Mouse (Mus musculus): ENCODE data around the gene Rwdd3.

Gene Rwdd3

GRCm38 (mm10) chr3:121171243-121171871 is at the start of gene Rwdd3:
Gene Rwdd3 (minus strand): TSS chr3:121171695.
- CTCF ChIA-PET, result interaction anchor here (0.5 to 2.4 kb wide), 42 partner anchors 8 to 622 kb away, joined by 3 to 24 read pairs (median 3); partner anchors contain the start of gene Alg14 (in 3 of the 4)
- POLR2A ChIA-PET, result interaction anchor here in 3 of 4 experiments (0.6 to 2.3 kb wide), 31 partner anchors 8 to 567 kb away, joined by 3 to 16 read pairs (median 3); partner anchors contain the start of gene Alg14 (in 3 of the 3)

GRCm38 (mm10) chr3:121217011-121217410 is 45.5 kb upstream of the Rwdd3 start:
- CTCF ChIA-PET, result no interaction called here
- POLR2A ChIA-PET, result interaction anchor here in 1 of 4 experiments (1.2 kb wide), 1 partner anchor 25 kb away, joined by 3 read pairs; no protein-coding TSS in a partner anchor

GRCm38 (mm10) chr3:121213501-121213900 is 42.0 kb upstream of the Rwdd3 start:
- POLR2A ChIA-PET, result no interaction called here
- CTCF ChIA-PET, result no interaction called here

- POLR2A ChIA-PET, result interaction anchor here in 2 of 4 experiments (0.7 kb wide), 2 partner anchors 11 to 351 kb away, joined by 3 to 4 read pairs; no protein-coding TSS in a partner anchor
- CTCF ChIA-PET, result interaction anchor here (0.6 to 0.9 kb wide), 7 partner anchors 11 to 328 kb away, joined by 3 to 4 read pairs (median 3); no protein-coding TSS in a partner anchor
These were observed 40.7 kb upstream of the Rwdd3 start for GRCm38 (mm10) chr3:121212156-121212555.

- CTCF ChIA-PET, result interaction anchor here in 1 of 4 experiments (0.9 kb wide), 1 partner anchor 31 kb away, joined by 3 read pairs; no protein-coding TSS in a partner anchor
- POLR2A ChIA-PET, result no interaction called here
These were observed 37.5 kb upstream of the Rwdd3 start for GRCm38 (mm10) chr3:121208994-121209393.

GRCm38 (mm10) chr3:121206202-121206882 is 34.8 kb upstream of the Rwdd3 start:
- POLR2A ChIA-PET, result interaction anchor here in 3 of 4 experiments (0.5 to 1.6 kb wide), 13 partner anchors 11 to 535 kb away, joined by 3 to 6 read pairs (median 4); partner anchors contain the start of genes Alg14 (in 2 of the 3) and Rwdd3 (in 2 of the 3)
- CTCF ChIA-PET, result interaction anchor here in 1 of 4 experiments (1.0 kb wide), 1 partner anchor 35 kb away, joined by 4 read pairs; the partner anchor contains the start of gene Rwdd3

- ChIA-PET POLR2A (no interaction called here), CTCF (no interaction called here)
These were observed 31.1 kb upstream of the Rwdd3 start for GRCm38 (mm10) chr3:121202638-121203037.

GRCm38 (mm10) chr3:121201012-121201747 is 29.7 kb upstream of the Rwdd3 start:
- ChIA-PET POLR2A (interaction anchor here in 1 of 4 experiments (1.3 kb wide), 1 partner anchor 90 kb away, joined by 5 read pairs; the partner anchor contains the start of gene Alg14), CTCF (interaction anchor here in 1 of 4 experiments (0.8 to 1.3 kb wide), 2 partner anchors 11 to 40 kb away, joined by 3 read pairs; no protein-coding TSS in a partner anchor)

GRCm38 (mm10) chr3:121189199-121189598 is 17.7 kb upstream of the Rwdd3 start:
- ChIA-PET CTCF (no interaction called here), POLR2A (interaction anchor here in 1 of 4 experiments (0.5 kb wide), 1 partner anchor 247 kb away, joined by 3 read pairs; no protein-coding TSS in a partner anchor)

- POLR2A ChIA-PET, result no interaction called here
- CTCF ChIA-PET, result no interaction called here
These were observed 16.0 kb upstream of the Rwdd3 start for GRCm38 (mm10) chr3:121187510-121187909.

- POLR2A ChIA-PET, result no interaction called here
- CTCF ChIA-PET, result no interaction called here
These were observed 15.4 kb upstream of the Rwdd3 start for GRCm38 (mm10) chr3:121186925-121187324.

GRCm38 (mm10) chr3:121185197-121185596 is 13.7 kb upstream of the Rwdd3 start:
- ChIA-PET CTCF (no interaction called here), POLR2A (no interaction called here)

- POLR2A ChIA-PET, result no interaction called here
- CTCF ChIA-PET, result no interaction called here
These were observed 4.5 kb upstream of the Rwdd3 start for GRCm38 (mm10) chr3:121176011-121176410.

- ChIA-PET CTCF (no interaction called here), POLR2A (interaction anchor here in 1 of 4 experiments (0.5 kb wide), 1 partner anchor 318 kb away, joined by 9 read pairs; no protein-coding TSS in a partner anchor)
These were observed 2.9 kb upstream of the Rwdd3 start for GRCm38 (mm10) chr3:121174248-121174945.

- ChIA-PET CTCF (interaction anchor here in 2 of 4 experiments (0.6 kb wide), 2 partner anchors 329 to 979 kb away, joined by 3 to 11 read pairs; no protein-coding TSS in a partner anchor), POLR2A (interaction anchor here in 2 of 4 experiments (1.8 to 1.9 kb wide), 2 partner anchors 34 to 118 kb away, joined by 5 to 13 read pairs; partner anchors contain the start of gene Alg14 (in 1 of the 2))
These were observed 1.2 kb upstream of the Rwdd3 start for GRCm38 (mm10) chr3:121172718-121173117.

GRCm38 (mm10) chr3:121171872-121172265 is 374 bp upstream of the Rwdd3 start:
- ChIA-PET POLR2A (interaction anchor here in 3 of 4 experiments (0.6 to 2.3 kb wide), 28 partner anchors 8 to 565 kb away, joined by 3 to 16 read pairs (median 3); partner anchors contain the start of gene Alg14 (in 3 of the 3)), CTCF (interaction anchor here (0.6 to 2.4 kb wide), 30 partner anchors 8 to 564 kb away, joined by 3 to 24 read pairs (median 4); partner anchors contain the start of gene Alg14 (in 3 of the 4))

GRCm38 (mm10) chr3:121170631-121171030 is 864 bp downstream of the Rwdd3 start:
- POLR2A ChIA-PET, result interaction anchor here in 3 of 4 experiments (0.8 to 2.3 kb wide), 15 partner anchors 8 to 566 kb away, joined by 3 to 16 read pairs (median 4); partner anchors contain the start of gene Alg14 (in 3 of the 3)
- CTCF ChIA-PET, result interaction anchor here in 3 of 4 experiments (0.5 to 2.4 kb wide), 18 partner anchors 8 to 565 kb away, joined by 3 to 24 read pairs (median 4); partner anchors contain the start of gene Alg14 (in 2 of the 3)

All from embryonic stem cell, embryonic (primary cell).